Mouse (Mus musculus) WW6 (cell line): ENCODE measurements around the gene Nsun2.
"Not testable (repeated sequence)": the region's sequence is repeated elsewhere in the genome, so short reads cannot be mapped to it uniquely, and the experiment has no call there.

Experiments used
- DNase-seq: peaks from one replicate; pipeline ENCODE4 v3.0.0-alpha.2; 2013; ENCODE audit warnings: low read depth, low spot score

Nsun2 gene

GRCm38 (mm10) chr13:69635836-69636235 lies 102.3 kb downstream of the Nsun2 start:
- not testable (repeated sequence) for DNase-seq

DNA sequence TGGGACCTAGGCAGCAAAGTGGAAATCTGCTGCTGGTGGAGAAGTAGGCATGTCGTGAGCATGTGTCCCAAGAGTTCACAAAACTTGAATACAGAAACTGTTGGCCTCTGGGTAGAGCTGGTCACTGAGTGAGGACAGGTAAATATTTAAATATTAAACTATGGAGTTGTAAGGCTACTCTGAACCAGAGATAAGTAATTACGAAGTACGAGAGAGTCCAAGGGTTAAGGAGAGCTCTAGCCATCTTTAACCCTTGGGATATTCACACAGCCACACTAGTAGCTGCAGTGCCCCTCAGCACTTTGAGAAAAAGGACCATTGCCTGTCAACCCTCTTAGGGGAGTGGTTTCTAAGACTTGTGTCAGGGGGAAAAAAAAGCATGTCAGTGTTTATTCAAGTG lies 102.8 kb downstream of the Nsun2 start:
- no peak for DNase-seq

- DNase-seq: no peak
Measured at GRCm38 (mm10) chr13:69636816-69637215, 103.3 kb downstream of the Nsun2 start.

DNA sequence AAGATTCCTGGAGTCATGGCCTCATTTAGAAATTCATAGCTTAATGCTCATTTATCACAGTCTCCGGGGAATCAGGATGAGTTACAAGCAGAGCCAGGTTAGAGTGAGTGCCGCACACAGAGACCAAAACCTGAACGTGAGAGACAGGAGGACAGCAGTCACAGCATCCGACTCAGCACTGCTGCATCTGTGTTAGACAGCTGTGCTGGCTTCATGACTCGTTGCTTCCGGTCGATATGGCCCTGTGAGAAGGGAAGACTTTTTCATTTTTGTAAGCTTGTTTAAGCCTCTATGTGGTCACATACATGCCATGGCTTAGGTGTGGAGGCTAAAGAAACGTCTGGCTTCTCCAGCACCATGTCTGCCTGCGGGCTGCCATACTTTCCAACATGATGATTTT lies 104.1 kb downstream of the Nsun2 start:
- no peak for DNase-seq

DNA sequence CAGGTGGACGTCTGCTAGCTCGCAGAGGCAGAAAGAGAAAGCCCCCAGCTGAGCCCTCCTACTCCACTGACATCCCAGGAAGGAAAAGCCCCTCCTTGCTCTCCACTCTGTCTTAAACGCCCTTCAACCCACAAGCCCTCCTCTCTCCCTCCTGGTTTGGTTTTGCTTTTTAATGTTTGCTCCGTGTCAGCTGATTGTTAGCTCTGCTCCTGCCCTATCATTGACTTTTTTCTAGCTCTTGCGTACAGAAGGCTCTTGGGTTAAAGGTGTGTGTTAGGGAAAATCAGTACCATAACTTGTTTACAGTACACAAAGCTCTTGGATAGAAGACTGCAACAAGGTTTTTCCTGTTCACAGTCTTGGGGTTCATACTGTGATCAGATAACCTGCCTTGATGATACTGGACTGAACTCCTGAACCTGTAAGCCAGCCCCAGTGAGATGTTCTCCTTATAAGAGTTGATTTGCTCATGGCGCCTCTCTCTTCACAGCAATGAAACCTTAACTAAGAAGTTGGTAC lies 104.6 kb downstream of the Nsun2 start:
- DNase-seq: no peak

DNA sequence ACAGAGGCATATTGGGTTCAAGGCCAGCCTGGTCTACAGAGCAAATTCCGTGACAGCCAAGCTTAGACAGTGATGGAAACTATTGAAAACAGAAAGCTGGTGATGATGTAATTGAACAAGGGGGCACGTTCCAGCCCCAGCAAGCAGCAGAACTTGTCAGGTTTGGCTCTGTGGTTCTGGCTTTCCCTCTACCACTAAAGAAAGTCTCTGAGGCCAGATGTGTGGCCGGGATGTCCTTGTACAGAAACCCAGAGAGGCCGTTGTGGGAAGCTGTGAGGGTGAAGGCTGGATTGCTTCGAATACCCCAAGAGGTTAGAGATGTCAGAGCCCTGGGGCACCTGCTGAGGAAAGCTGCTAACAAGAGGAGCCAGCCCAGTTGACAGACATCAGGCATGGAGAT lies 105.7 kb downstream of the Nsun2 start:
- DNase-seq: no peak

DNA sequence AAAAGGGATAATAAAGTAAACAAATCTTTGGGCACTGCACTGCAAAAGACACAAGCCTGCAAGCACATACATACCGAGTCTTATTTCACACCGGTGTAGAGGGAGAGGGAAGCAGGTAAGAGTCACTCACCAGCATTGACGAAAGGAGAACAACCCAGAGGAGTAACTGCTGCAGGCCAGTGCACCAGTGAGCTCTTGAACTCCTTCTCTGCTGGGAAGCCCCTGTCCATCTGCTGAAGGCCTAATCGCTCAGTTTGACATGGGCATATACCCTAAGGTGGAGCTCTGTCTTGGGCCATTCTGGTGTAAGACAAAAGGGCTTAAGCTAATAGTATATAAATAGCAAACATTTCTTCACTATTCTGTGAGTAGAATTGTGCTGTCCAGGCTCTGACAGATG lies 106.6 kb downstream of the Nsun2 start:
- no peak for DNase-seq

GRCm38 (mm10) chr13:69640541-69640940 lies 107.0 kb downstream of the Nsun2 start:
- no peak for DNase-seq

DNA sequence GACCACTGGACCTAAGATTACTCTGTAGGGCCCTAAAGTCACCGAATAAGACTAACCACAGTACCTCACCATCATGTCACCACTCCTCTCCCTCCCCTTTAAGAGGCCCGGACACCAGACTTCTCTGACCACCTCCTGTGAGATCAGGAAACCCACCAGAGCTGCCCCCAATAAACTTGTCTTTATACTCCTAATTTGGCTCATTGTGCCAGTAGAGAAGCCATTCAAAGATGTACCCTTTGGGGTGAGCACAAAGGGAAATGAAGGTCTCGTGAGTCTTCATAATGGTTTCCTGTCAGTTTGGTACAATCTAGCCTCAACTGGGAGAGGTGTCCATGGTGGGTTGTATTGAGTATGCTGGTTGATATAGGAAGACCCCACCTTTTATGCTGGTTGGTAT lies 107.5 kb downstream of the Nsun2 start:
- DNase-seq: no peak

GRCm38 (mm10) chr13:69642656-69643216 lies 109.2 kb downstream of the Nsun2 start:
- DNase-seq: no peak

GRCm38 (mm10) chr13:69643937-69644336 lies 110.4 kb downstream of the Nsun2 start:
- no peak for DNase-seq

DNA sequence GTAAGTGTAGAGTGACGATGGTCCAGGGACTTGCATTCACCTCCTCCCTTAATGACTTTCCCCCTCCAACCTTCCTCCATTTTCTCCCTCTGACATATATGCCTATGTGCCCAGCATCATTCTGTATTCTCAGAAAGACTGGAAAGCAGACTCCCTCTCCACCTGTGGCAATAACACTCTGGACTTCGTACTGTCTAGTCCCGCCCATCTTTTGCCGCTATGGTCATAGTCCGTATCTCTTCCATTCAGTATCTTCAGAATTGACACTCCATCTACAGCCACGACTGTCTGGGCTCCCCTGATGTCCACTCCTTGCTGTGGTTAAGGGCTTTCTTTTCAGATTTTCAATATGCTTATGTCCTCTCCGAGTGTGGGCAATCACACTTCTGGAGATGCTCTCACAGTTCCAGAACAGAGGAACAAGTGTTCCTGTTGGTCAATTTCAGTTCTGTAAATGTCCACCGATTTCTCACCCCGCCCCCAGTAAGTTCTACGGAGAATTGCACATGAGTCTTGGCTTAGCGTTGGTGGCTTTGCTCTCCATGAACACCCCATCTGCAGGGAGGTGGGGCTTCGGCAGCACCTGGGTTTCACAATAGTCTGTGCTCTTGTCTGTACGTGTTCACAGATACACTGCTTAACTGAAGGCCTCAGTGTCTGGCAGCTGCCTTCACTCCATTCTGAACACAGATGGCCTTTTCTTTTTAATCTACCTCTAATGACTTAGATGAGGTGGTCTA lies 111.1 kb downstream of the Nsun2 start:
- no peak for DNase-seq

GRCm38 (mm10) chr13:69645694-69646423 lies 112.3 kb downstream of the Nsun2 start:
- DNase-seq: no peak

DNA sequence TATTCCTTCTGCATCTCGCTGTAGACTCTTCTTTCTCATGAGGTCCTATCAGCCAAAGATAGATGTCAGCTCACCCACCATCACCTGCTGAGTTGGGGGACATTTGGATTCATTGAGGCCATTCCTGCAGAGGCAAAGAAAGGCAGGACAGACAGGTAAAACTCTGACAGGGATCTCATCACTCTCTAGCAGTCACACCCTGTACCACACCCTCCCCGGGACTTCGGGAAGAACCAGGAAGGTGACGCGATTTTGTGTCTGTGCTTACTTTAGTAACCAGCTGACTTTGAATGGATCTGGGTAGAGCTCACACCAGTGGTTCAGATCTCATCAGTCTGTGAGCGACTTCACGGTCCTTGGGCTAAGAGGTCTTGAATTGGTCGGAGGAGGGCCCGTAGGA lies 112.9 kb downstream of the Nsun2 start:
- no peak for DNase-seq

DNA sequence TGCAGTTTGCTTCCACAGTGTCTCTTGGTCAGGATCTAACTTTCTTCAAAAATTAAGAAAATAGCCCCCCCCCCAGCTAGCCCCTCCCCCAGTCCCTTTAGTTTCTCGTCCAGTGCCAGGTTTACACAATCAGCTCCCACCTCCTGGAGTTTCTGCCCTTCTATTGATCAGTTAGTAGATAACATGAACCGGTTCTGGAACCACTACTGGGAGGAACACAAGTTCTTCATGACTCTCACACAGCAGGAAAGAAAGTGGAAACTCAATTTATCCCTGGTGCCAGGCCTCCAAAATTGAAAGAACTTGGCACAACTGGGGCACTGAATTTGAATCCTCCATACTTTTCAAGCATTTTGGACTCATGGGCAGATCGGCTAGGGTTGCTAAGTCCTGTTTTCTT lies 121.0 kb downstream of the Nsun2 start:
- DNase-seq: no peak

DNA sequence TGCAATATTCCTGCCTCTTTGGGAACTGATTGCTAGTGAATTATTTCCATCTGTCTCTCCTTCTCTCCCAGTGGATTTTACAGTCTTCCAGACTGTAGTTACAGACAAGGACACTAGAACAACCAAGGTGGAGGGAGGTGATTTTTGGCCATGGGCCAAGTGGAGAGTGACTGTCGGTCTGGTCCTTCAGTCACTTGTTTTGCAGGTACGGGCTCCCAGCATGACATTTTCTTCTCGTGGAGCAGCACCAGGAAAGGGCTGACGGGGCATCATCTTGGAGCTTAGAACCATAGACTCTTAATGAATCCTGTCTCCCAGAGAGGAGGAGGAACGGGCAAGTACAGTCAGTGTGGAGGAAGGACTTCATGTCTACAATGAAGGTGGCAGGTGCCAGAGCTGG lies 138.6 kb downstream of the Nsun2 start:
- DNase-seq: no peak

- DNase-seq: no peak
Measured at GRCm38 (mm10) chr13:69672565-69672964, 139.0 kb downstream of the Nsun2 start.

- no peak for DNase-seq
Measured at GRCm38 (mm10) chr13:69673197-69673920, 139.8 kb downstream of the Nsun2 start.

- DNase-seq: no peak
Measured at GRCm38 (mm10) chr13:69673921-69674618, 140.5 kb downstream of the Nsun2 start.
